Mouse (Mus musculus) hematopoietic stem cell, adult 5-6 weeks (primary cell): ENCODE data around the gene Lmntd2. TPM values are rescaled to one million over a fixed set of nuclear protein-coding genes. Genes with fewer than 3 reads are reported as not detected.
A peak's percentile ranks its signal among the peaks of the same experiment; 100 is the strongest.
"Not testable (repeated sequence)": the region's sequence is repeated elsewhere in the genome, so short reads cannot be mapped to it uniquely, and the experiment has no call there.

Experiments used
- ATAC-seq, 2 experiments: fragments of 125-278 bp in 1 of 2; replicated peaks in 1 of 2; 2 replicates each; pipeline ENCODE4 v1.8.0; 2016 to 2017; ENCODE audit warnings: inconsistent platforms in 2 of 2, mild to moderate bottlenecking in 2 of 2, moderate number of reproducible peaks in 2 of 2, low read depth in 1 of 2, moderate TSS enrichment in 1 of 2; ENCODE audit not compliant: low FRiP score in 2 of 2, poor library complexity in 2 of 2, severe bottlenecking in 2 of 2, insufficient read depth in 1 of 2, low TSS enrichment in 1 of 2
- total RNA-seq: library from RNA; stranded (forward); fragments of 172-1452, 232-1000 nt; gene quantifications from 2 replicates; pipeline ENCODE4 v1.2.3, GENCODE M21; 2017

Lmntd2 gene
- total RNA-seq, result 1.6 TPM in 1 of 2 replicates, not detected in the other

GRCm38 (mm10) chr7:141213605-141214235 is at the start of gene Lmntd2:
Gene Lmntd2 (minus strand): TSS chr7:141214080.
- no peak for ATAC-seq

- ATAC-seq, result no peak
Measured at GRCm38 (mm10) chr7:141263640-141264039, 49.8 kb upstream of the Lmntd2 start.

- ATAC-seq, result no peak
Measured at GRCm38 (mm10) chr7:141261480-141261879, 47.6 kb upstream of the Lmntd2 start.

GRCm38 (mm10) chr7:141256159-141256558 is 42.3 kb upstream of the Lmntd2 start:
- ATAC-seq, result no peak

- ATAC-seq, result not testable (repeated sequence)
Measured at GRCm38 (mm10) chr7:141250486-141250885, 36.6 kb upstream of the Lmntd2 start.

- ATAC-seq, result no peak
Measured at GRCm38 (mm10) chr7:141231551-141231950, 17.7 kb upstream of the Lmntd2 start.

GRCm38 (mm10) chr7:141231111-141231510 is 17.2 kb upstream of the Lmntd2 start:
- ATAC-seq, result no peak

GRCm38 (mm10) chr7:141230570-141230969 is 16.7 kb upstream of the Lmntd2 start:
- ATAC-seq, result no peak

- no peak for ATAC-seq
Measured at GRCm38 (mm10) chr7:141229702-141230101, 15.8 kb upstream of the Lmntd2 start.

- peak; percentile 96 for ATAC-seq
Measured at GRCm38 (mm10) chr7:141228279-141229067, 14.6 kb upstream of the Lmntd2 start, which contains the start of gene Phrf1. Gene Phrf1 (plus strand): TSS chr7:141228784.

GRCm38 (mm10) chr7:141227796-141228195 is 13.9 kb upstream of the Lmntd2 start:
- no peak for ATAC-seq

GRCm38 (mm10) chr7:141226535-141226934 is 12.7 kb upstream of the Lmntd2 start:
- ATAC-seq, result no peak

- ATAC-seq, result no peak
Measured at GRCm38 (mm10) chr7:141222696-141223215, 8.9 kb upstream of the Lmntd2 start.

- no peak; a peak in 1 of 4 replicates for ATAC-seq
Measured at GRCm38 (mm10) chr7:141222126-141222467, 8.2 kb upstream of the Lmntd2 start.

GRCm38 (mm10) chr7:141221249-141222125 is 7.6 kb upstream of the Lmntd2 start:
- ATAC-seq, result peak; percentile 94 to 95

GRCm38 (mm10) chr7:141220377-141220776 is 6.5 kb upstream of the Lmntd2 start:
- ATAC-seq, result no peak

- ATAC-seq, result no peak
Measured at GRCm38 (mm10) chr7:141219558-141220099, 5.7 kb upstream of the Lmntd2 start.
